Mouse (Mus musculus): ENCODE data around the gene Chrnd.
A peak's percentile ranks its signal among the peaks of the same experiment; 100 is the strongest.

Gene Chrnd

GRCm38 (mm10) chr1:87190429-87190828, at the start of gene Chrnd:
Gene Chrnd (plus strand): TSS chr1:87190607.
- peak; percentile 46 for DNase-seq (ENCODE audit: low read depth, low spot score)

- no peak for DNase-seq (ENCODE audit: low read depth, low spot score)
Measured at GRCm38 (mm10) chr1:87141550-87141949, 48.9 kb upstream of the Chrnd start.

- DNase-seq (ENCODE audit: low read depth, low spot score), result no peak
Measured at GRCm38 (mm10) chr1:87142456-87142855, 48.0 kb upstream of the Chrnd start.

GRCm38 (mm10) chr1:87143141-87143540, 47.3 kb upstream of the Chrnd start:
- DNase-seq (ENCODE audit: low read depth, low spot score), result no peak

GRCm38 (mm10) chr1:87149422-87149821, 41.0 kb upstream of the Chrnd start:
- no peak for DNase-seq (ENCODE audit: low read depth, low spot score)

- DNase-seq (ENCODE audit: low read depth, low spot score), result no peak
Measured at GRCm38 (mm10) chr1:87151286-87151685, 39.1 kb upstream of the Chrnd start.

- DNase-seq (ENCODE audit: low read depth, low spot score), result peak; percentile 65
Measured at GRCm38 (mm10) chr1:87153776-87154500, 36.5 kb upstream of the Chrnd start.

- DNase-seq (ENCODE audit: low read depth, low spot score), result peak; percentile 60
Measured at GRCm38 (mm10) chr1:87154501-87155120, 35.8 kb upstream of the Chrnd start.

GRCm38 (mm10) chr1:87155531-87156198, 34.7 kb upstream of the Chrnd start:
- DNase-seq (ENCODE audit: low read depth, low spot score), result peak; percentile 71

- DNase-seq (ENCODE audit: low read depth, low spot score), result peak; percentile 52
Measured at GRCm38 (mm10) chr1:87156199-87156587, 34.2 kb upstream of the Chrnd start, which contains the start of gene Ecel1. Gene Ecel1 (minus strand): TSS chr1:87156521.

- no peak for DNase-seq (ENCODE audit: low read depth, low spot score)
Measured at GRCm38 (mm10) chr1:87159396-87159795, 31.0 kb upstream of the Chrnd start.

- no peak for DNase-seq (ENCODE audit: low read depth, low spot score)
Measured at GRCm38 (mm10) chr1:87164164-87164795, 26.1 kb upstream of the Chrnd start.

- no peak for DNase-seq (ENCODE audit: low read depth, low spot score)
Measured at GRCm38 (mm10) chr1:87164796-87165184, 25.6 kb upstream of the Chrnd start.

GRCm38 (mm10) chr1:87170458-87170857, 19.9 kb upstream of the Chrnd start:
- no peak for DNase-seq (ENCODE audit: low read depth, low spot score)

- no peak for DNase-seq (ENCODE audit: low read depth, low spot score)
Measured at GRCm38 (mm10) chr1:87171312-87171711, 19.1 kb upstream of the Chrnd start.

- no peak for DNase-seq (ENCODE audit: low read depth, low spot score)
Measured at GRCm38 (mm10) chr1:87172316-87172715, 18.1 kb upstream of the Chrnd start.

GRCm38 (mm10) chr1:87174006-87174955, 16.1 kb upstream of the Chrnd start:
- DNase-seq (ENCODE audit: low read depth, low spot score), result peak; percentile 89

GRCm38 (mm10) chr1:87175852-87176292, 14.5 kb upstream of the Chrnd start:
- DNase-seq (ENCODE audit: low read depth, low spot score), result peak; percentile 81

GRCm38 (mm10) chr1:87180896-87181295, 9.5 kb upstream of the Chrnd start:
- no peak for DNase-seq (ENCODE audit: low read depth, low spot score)

GRCm38 (mm10) chr1:87183013-87183412, 7.4 kb upstream of the Chrnd start, which contains the start of gene Prss56:
Gene Prss56 (plus strand): TSS chr1:87183313.
- DNase-seq (ENCODE audit: low read depth, low spot score), result no peak

Measured in ZHBTc4 (cell line).